Comparison of ENCODE assay signal across 18 mouse cellular contexts in genomic region chr15:86145046-86145445, GRCm38 (mm10). TPM values are rescaled to one million over a fixed set of nuclear protein-coding genes. Genes with fewer than 3 reads are reported as not detected.
DNase-seq lines count a peak whose midpoint lies in the region.
"Had no signal": no experiment of that assay in that cellular context is flagged by ENCODE, and none has a peak within 500 bp of the region (broad histone marks: within the 10 kb centered on the region; RNA-seq: fewer than 3 reads in every experiment).

No protein-coding gene starts in this region.

- peak; percentile 83 to 92 for DNase-seq in adrenal gland, adult (ENCODE audit: inconsistent age in 2 of 2, low spot score in 1 of 2)
- no peak for DNase-seq in adrenal gland, postnatal 4 days (ENCODE audit: low spot score in 2 of 2)
- peak; percentile 71 for DNase-seq in adipocyte (ENCODE audit: low spot score)
- peak; percentile 74 for DNase-seq in adrenal gland, postnatal 10 days
- DNase-seq in adrenal gland, postnatal 36 days, result peak; percentile 77 to 80
- no peak for DNase-seq in liver
- DNase-seq in right cerebral cortex, postnatal 4 days, result no peak
- no peak for DNase-seq in ovary, postnatal 36 days (ENCODE audit: low spot score)
- DNase-seq: B cell, adult 2 months; cerebellum, adult 11 months; cerebellum, adult 2 months; cerebellum, adult 9-11 months; embryo, embryonic 11 days; gastrocnemius, postnatal 10 days; gastrocnemius, postnatal 36 days; heart, postnatal 10 days; heart, postnatal 36 days; kidney, adult 11 months had no signal

RNA-seq across cellular contexts. Expression of gene Cerk, which starts 40.9 kb away (rescaled TPM):
- 10 to 100 TPM; 26.3 to 26.8 TPM for total RNA-seq in adrenal gland, postnatal 4 days (2021)
- total RNA-seq in adrenal gland, postnatal 10 days (2021), result 10 to 100 TPM; 21.1 to 26.4 TPM
- 10 to 100 TPM; 27.1 to 74.2 TPM for total RNA-seq in adrenal gland, postnatal 36 days (2021)

Comparison
In these comparisons a context has a peak if more than half of its experiments do, and no peak if none do; other contexts are left out.
1. DNase-seq: peak in adrenal gland, adult (2 of 2), adipocyte (single experiment), adrenal gland, postnatal 10 days (single experiment) and adrenal gland, postnatal 36 days (2 of 2); none in adrenal gland, postnatal 4 days (0 of 2), liver (single experiment), right cerebral cortex, postnatal 4 days (single experiment) and ovary, postnatal 36 days (single experiment).